Mouse (Mus musculus) MEL (cell line): ENCODE measurements at regions not wholly inside any gene's neighbourhood (a gene's known extent, or its start where the extent isn't known, plus 50 kb on each side); places are given as distances from the start of the nearest gene placed in this dataset.

ENCODE experiments used
- DNase-seq: peaks from one replicate; pipeline ENCODE4 v3.0.0; 2011; ENCODE audit warnings: low read depth, low spot score
- H3K27ac ChIP-seq: 2 replicates; pipeline ENCODE4 v1.5.1; 2012; ENCODE audit warnings: low read depth, mild to moderate bottlenecking, control low read depth, low read length, moderate library complexity; ENCODE audit not compliant: control insufficient read depth
- H3K27me3 ChIP-seq, 2 experiments: fragments of 150-350 bp in 1 of 2; sonication (generic) in 1 of 2; 2 replicates each; pipeline ENCODE4 v1.6.1; 2012; ENCODE audit warnings: low read length in 2 of 2, mild to moderate bottlenecking in 2 of 2, improper control_type of control experiment in 1 of 2, moderate library complexity in 1 of 2; ENCODE audit not compliant: insufficient read depth in 2 of 2, control insufficient read depth in 1 of 2
- H3K36me3 ChIP-seq, 2 experiments: 2 replicates each; pipeline ENCODE4 v1.6.1; 2012 to 2014; ENCODE audit warnings: low read length in 2 of 2, improper control_type of control experiment in 1 of 2, inconsistent platforms in 1 of 2, mild to moderate bottlenecking in 1 of 2; ENCODE audit not compliant: insufficient read depth in 2 of 2, control insufficient read depth in 1 of 2
- H3K4me1 ChIP-seq, 2 experiments: fragments of 150-350 bp in 1 of 2; sonication (generic) in 1 of 2; 2 replicates each; pipeline ENCODE4 v1.6.1; 2012; ENCODE audit warnings: low read length in 2 of 2, improper control_type of control experiment in 1 of 2, mild to moderate bottlenecking in 1 of 2; ENCODE audit not compliant: insufficient read depth in 2 of 2, control insufficient read depth in 1 of 2
- H3K4me3 ChIP-seq, 2 experiments: fragments of 150-350 bp in 1 of 2; sonication (generic) in 1 of 2; 2 replicates each; pipeline ENCODE4 v1.5.1; 2012; ENCODE audit warnings: low read depth in 2 of 2, low read length in 2 of 2, mild to moderate bottlenecking in 2 of 2, moderate library complexity in 2 of 2, control low read depth in 1 of 2, improper control_type of control experiment in 1 of 2; ENCODE audit not compliant: control insufficient read depth in 1 of 2, insufficient read depth in 1 of 2
- H3K79me2 ChIP-seq: 2 replicates; pipeline ENCODE4 v1.6.1; 2012; ENCODE audit warnings: mild to moderate bottlenecking, low read length, moderate library complexity; ENCODE audit not compliant: control insufficient read depth, poor library complexity, insufficient read depth
- H3K9ac ChIP-seq: 2 replicates; pipeline ENCODE4 v1.6.1; 2012; ENCODE audit warnings: low read depth, mild to moderate bottlenecking, control low read depth, low read length, moderate library complexity; ENCODE audit not compliant: control insufficient read depth, poor library complexity, severe bottlenecking
- H3K9me3 ChIP-seq: fragments of 150-350 bp; sonication (generic); replicated peaks from 2 replicates; pipeline ENCODE4 v1.6.1; 2012; ENCODE audit warnings: mild to moderate bottlenecking, low read length, improper control_type of control experiment, moderate library complexity; ENCODE audit not compliant: insufficient read depth
- CTCF ChIP-seq, 3 experiments: IDR thresholded peaks in 2 of 3; conservative IDR thresholded peaks in 1 of 3; 2 replicates each; pipeline ENCODE4 v1.5.1; 2011 to 2012; ENCODE audit warnings: low read length in 3 of 3, low read depth in 2 of 3, mild to moderate bottlenecking in 2 of 3, improper control_type of control experiment in 1 of 3, inconsistent platforms in 1 of 3, mixed read lengths in 1 of 3, moderate library complexity in 1 of 3; ENCODE audit not compliant: control insufficient read depth in 1 of 3, insufficient read depth in 1 of 3, poor library complexity in 1 of 3, severe bottlenecking in 1 of 3
- EP300 ChIP-seq, 2 experiments: IDR thresholded peaks; 2 replicates each; pipeline ENCODE4 v1.6.1; 2011; ENCODE audit warnings: improper control_type of control experiment in 2 of 2, low read length in 2 of 2, low read depth in 1 of 2, mild to moderate bottlenecking in 1 of 2
- MAFK ChIP-seq: IDR thresholded peaks from 2 replicates; pipeline ENCODE4 v1.6.1; 2011; ENCODE audit warnings: low read depth, mild to moderate bottlenecking, low read length, improper control_type of control experiment, borderline replicate concordance
- MAX ChIP-seq: IDR thresholded peaks from 2 replicates; pipeline ENCODE4 v1.6.1; 2011; ENCODE audit warnings: low read length, improper control_type of control experiment
- MEF2A ChIP-seq: IDR thresholded peaks from 2 replicates; pipeline ENCODE4 v1.6.1; 2014; ENCODE audit warnings: low read depth, mild to moderate bottlenecking, inconsistent platforms, low read length, improper control_type of control experiment; ENCODE audit not compliant: poor library complexity, insufficient replicate concordance, severe bottlenecking; ENCODE audit errors: extremely low read depth
- MXI1 ChIP-seq: IDR thresholded peaks from 2 replicates; pipeline ENCODE4 v1.6.1; 2011; ENCODE audit warnings: mild to moderate bottlenecking, low read depth, low read length, improper control_type of control experiment
- NELFE ChIP-seq: IDR thresholded peaks from 2 replicates; pipeline ENCODE4 v1.6.1; 2011; ENCODE audit warnings: low read depth, low read length, improper control_type of control experiment
- NRF1 ChIP-seq: IDR thresholded peaks from 2 replicates; pipeline ENCODE4 v1.6.1; 2014; ENCODE audit warnings: low read depth, mild to moderate bottlenecking, inconsistent platforms, low read length, improper control_type of control experiment, moderate library complexity; ENCODE audit not compliant: poor library complexity, insufficient read depth, severe bottlenecking
- POLR2A ChIP-seq, 2 experiments: IDR thresholded peaks; 2 replicates each; pipeline ENCODE4 v1.6.1; 2011 to 2012; ENCODE audit warnings: low read length in 2 of 2, mild to moderate bottlenecking in 2 of 2, control low read depth in 1 of 2, improper control_type of control experiment in 1 of 2, low read depth in 1 of 2, moderate library complexity in 1 of 2; ENCODE audit not compliant: control insufficient read depth in 1 of 2, insufficient read depth in 1 of 2, poor library complexity in 1 of 2
- RCOR1 ChIP-seq: IDR thresholded peaks from 2 replicates; pipeline ENCODE4 v1.6.1; 2012; ENCODE audit warnings: low read depth, mild to moderate bottlenecking, inconsistent platforms, low read length, improper control_type of control experiment
- SMC3 ChIP-seq: IDR thresholded peaks from 2 replicates; pipeline ENCODE4 v1.6.1; 2011; ENCODE audit warnings: low read depth, low read length, improper control_type of control experiment
- UBTF ChIP-seq: IDR thresholded peaks from 2 replicates; pipeline ENCODE4 v1.6.1; 2012; ENCODE audit warnings: low read depth, mild to moderate bottlenecking, inconsistent platforms, low read length, improper control_type of control experiment, moderate library complexity, borderline replicate concordance; ENCODE audit not compliant: insufficient read depth
- USF1 ChIP-seq: IDR thresholded peaks from 2 replicates; pipeline ENCODE4 v1.6.1; 2014; ENCODE audit warnings: low read depth, mild to moderate bottlenecking, inconsistent platforms, low read length, improper control_type of control experiment, moderate library complexity
- ZNF384 ChIP-seq: IDR thresholded peaks from 2 replicates; pipeline ENCODE4 v1.6.1; 2012; ENCODE audit warnings: low read depth, mild to moderate bottlenecking, inconsistent platforms, low read length, improper control_type of control experiment

GRCm38 (mm10) chr3:131886470-131886869 is 198.6 kb upstream of the Dkk2 start:
- Histone ChIP-seq H3K27me3 (no peaks in the 10 kb centered on the region), H3K9ac (no peak overlapping the region), H3K9me3 (no peaks in the 10 kb centered on the region), H3K79me2 (no peaks in the 10 kb centered on the region), H3K36me3 (no peaks in the 10 kb centered on the region), H3K4me1 (no peaks in the 10 kb centered on the region), H3K27ac (no peak overlapping the region), H3K4me3 (no peak overlapping the region)
- DNase-seq, result peak; percentile 26
- TF ChIP-seq NELFE (no peak), CTCF (IDR thresholded peaks at IDR 0.05 in 2 of 3, conservative IDR thresholded peaks at IDR 0.05 in 1 of 3; ENCODE audit: control insufficient read depth in 1 of 3, insufficient read depth in 1 of 3, low read depth in 2 of 3, low read length in 3 of 3, poor library complexity in 1 of 3, severe bottlenecking in 1 of 3) (peak; percentile 25 to 51 (median 43); a peak in 5 of 6 replicates), SMC3 (peak; percentile 24)

- no peaks in the 10 kb centered on the region for H3K4me1 ChIP-seq
- H3K36me3 ChIP-seq, result no peaks in the 10 kb centered on the region
- no peak overlapping the region for H3K4me3 ChIP-seq
- DNase-seq, result no peak
- no peak for TF ChIP-seq EP300 (IDR thresholded peaks at IDR 0.05; ENCODE audit: low read depth in 1 of 2, low read length in 2 of 2)
- TF ChIP-seq MEF2A, result no peak
- no peak for TF ChIP-seq POLR2A (IDR thresholded peaks at IDR 0.05; ENCODE audit: control insufficient read depth in 1 of 2, insufficient read depth in 1 of 2, low read depth in 1 of 2, low read length in 2 of 2, poor library complexity in 1 of 2)
- no peak for TF ChIP-seq MAX
- TF ChIP-seq ZNF384, result no peak
- no peak for TF ChIP-seq MAFK
- no peak for TF ChIP-seq RCOR1
- TF ChIP-seq USF1, result no peak
- no peak for TF ChIP-seq MXI1
- H3K79me2 ChIP-seq, result no peaks in the 10 kb centered on the region
- H3K27me3 ChIP-seq, result no peaks in the 10 kb centered on the region
- no peaks in the 10 kb centered on the region for H3K9me3 ChIP-seq
- no peak overlapping the region for H3K9ac ChIP-seq
- H3K27ac ChIP-seq, result no peak overlapping the region
Observed at GRCm38 (mm10) chr3:131886984-131887383, 198.1 kb upstream of the Dkk2 start.

- no peak overlapping the region for H3K27ac ChIP-seq
- no peaks in the 10 kb centered on the region for H3K36me3 ChIP-seq
- no peak overlapping the region for H3K4me3 ChIP-seq
- no peaks in the 10 kb centered on the region for H3K9me3 ChIP-seq
- H3K4me1 ChIP-seq, result no peaks in the 10 kb centered on the region
- H3K79me2 ChIP-seq, result no peaks in the 10 kb centered on the region
- TF ChIP-seq CTCF (IDR thresholded peaks at IDR 0.05 in 2 of 3, conservative IDR thresholded peaks at IDR 0.05 in 1 of 3; ENCODE audit: control insufficient read depth in 1 of 3, insufficient read depth in 1 of 3, low read depth in 2 of 3, low read length in 3 of 3, poor library complexity in 1 of 3, severe bottlenecking in 1 of 3), result no peak
- no peak for TF ChIP-seq USF1
- TF ChIP-seq UBTF, result no peak
- TF ChIP-seq NRF1, result no peak
- no peak for TF ChIP-seq EP300 (IDR thresholded peaks at IDR 0.05; ENCODE audit: low read depth in 1 of 2, low read length in 2 of 2)
- H3K9ac ChIP-seq, result no peak overlapping the region
- H3K27me3 ChIP-seq, result no peaks in the 10 kb centered on the region
- DNase-seq, result no peak
Observed at GRCm38 (mm10) chr3:131887670-131888069, 197.4 kb upstream of the Dkk2 start.
